Mouse (Mus musculus): ENCODE data around the gene Ctc1. TPM values are rescaled to one million over a fixed set of nuclear protein-coding genes. Genes with fewer than 3 reads are reported as not detected.

The Ctc1 gene
- polyA plus RNA-seq, 1 experiment from 2014 or later, result 67.0 TPM

DNA sequence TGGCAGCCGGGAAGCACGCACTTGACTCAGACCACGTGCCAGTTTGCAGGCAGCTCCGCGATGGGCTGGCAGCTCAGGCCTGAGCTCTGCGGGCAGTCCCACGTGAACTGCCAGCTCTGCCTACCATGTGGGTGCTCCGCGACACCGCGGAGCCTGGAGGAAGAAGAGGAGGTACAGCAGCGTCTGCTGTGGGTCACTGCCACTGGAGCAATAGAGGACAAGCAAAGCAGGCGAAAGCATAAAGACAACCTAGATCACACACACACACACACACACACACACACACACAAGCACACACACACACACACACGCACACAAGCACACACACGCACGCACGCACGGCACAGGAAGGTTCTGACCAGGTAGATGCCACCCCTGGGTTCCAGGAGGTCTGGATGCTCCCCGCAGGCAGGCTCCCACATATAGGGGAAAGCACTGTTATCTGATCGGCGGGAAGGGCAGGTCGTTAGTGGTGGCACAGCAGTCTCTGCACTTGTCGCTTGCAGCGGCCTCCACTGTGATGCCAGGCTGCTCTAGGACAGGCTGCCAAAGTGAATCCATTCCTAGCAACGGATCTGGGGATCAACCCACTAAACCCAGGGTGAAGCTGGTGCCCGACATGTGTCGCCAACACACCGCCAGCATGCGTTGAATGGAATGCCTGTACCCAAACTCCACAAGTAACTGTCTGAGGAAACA lies 50.6 kb downstream of the Ctc1 start:
- 4% methylated on average over 29 of the region's 29 CpGs for whole genome bisulfite sequencing
- peak overlapping the region; percentile 40 for H3K4me3 ChIP-seq
- ATAC-seq (replicated peaks), result no peak

GRCm38 (mm10) chr11:69066956-69067355 lies 51.2 kb downstream of the Ctc1 start:
- Histone ChIP-seq H3K4me3 (peak overlapping the region; percentile 40), H3K9ac (peak overlapping the region; percentile 38; the same call in 1 of the 2 replicates), H3K4me1 (peaks cover 44% of the 10 kb centered on the region), H3K27me3 (replicated peaks) (no peaks in the 10 kb centered on the region; the same call in 1 of the 2 replicates), H3K4me2 (peak overlapping the region; percentile 88), H3K9me3 (no peaks in the 10 kb centered on the region), H3K27ac (no peak overlapping the region), H3K36me3 (replicated peaks) (no peaks in the 10 kb centered on the region)
- WGBS, result 12% methylated on average over 8 of the region's 8 CpGs
- ATAC-seq (replicated peaks), result no peak

More for the DNA sequence above, 50.6 kb downstream of the Ctc1 start:
- Histone ChIP-seq H3K27me3 (replicated peaks) (no peaks in the 10 kb centered on the region; the same call in 1 of the 2 replicates), H3K27ac (no peak overlapping the region), H3K36me3 (replicated peaks) (no peaks in the 10 kb centered on the region), H3K4me2 (peak overlapping the region; percentile 88), H3K4me1 (peaks cover 43% of the 10 kb centered on the region), H3K9me3 (no peaks in the 10 kb centered on the region), H3K9ac (peak overlapping the region; percentile 38)

DNA sequence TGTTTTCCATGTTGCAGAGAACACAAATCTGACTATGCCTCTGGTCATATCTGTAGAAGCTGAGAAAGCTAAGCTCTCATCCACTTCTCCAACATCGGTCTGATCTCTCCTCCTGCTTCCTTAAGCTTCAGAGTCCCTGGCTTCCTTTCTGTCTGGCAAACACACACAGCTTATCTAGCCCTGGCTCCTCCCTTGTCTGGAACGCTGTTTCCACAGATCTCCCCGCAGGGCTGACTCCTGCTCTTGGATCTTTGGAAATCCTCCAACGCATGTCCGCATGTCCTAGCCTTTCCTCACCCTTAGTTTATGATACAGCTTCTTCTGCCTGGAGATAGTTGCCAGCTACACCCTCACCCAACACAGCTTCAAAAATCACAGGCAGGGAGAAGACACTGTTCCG lies 51.9 kb downstream of the Ctc1 start:
- Histone ChIP-seq H3K4me1 (peaks cover 48% of the 10 kb centered on the region), H3K9me3 (no peaks in the 10 kb centered on the region), H3K27ac (no peak overlapping the region), H3K36me3 (replicated peaks) (no peaks in the 10 kb centered on the region), H3K9ac (no peak overlapping the region), H3K4me2 (no peak overlapping the region), H3K4me3 (0 out of 2 replicates have a peak overlapping the region, but pooled peaks have one; percentile 5), H3K27me3 (replicated peaks) (no peaks in the 10 kb centered on the region; the same call in 1 of the 2 replicates)
- WGBS, result 50% methylated on average over 6 of the region's 6 CpGs
- ATAC-seq (replicated peaks), result no peak

- under 1% methylated on average over 13 of the region's 13 CpGs for WGBS
- Histone ChIP-seq H3K9me3 (no peaks in the 10 kb centered on the region), H3K27ac (peak overlapping the region; percentile 84), H3K4me1 (peaks cover 50% of the 10 kb centered on the region), H3K27me3 (replicated peaks) (no peaks in the 10 kb centered on the region; the same call in 1 of the 2 replicates), H3K36me3 (replicated peaks) (no peaks in the 10 kb centered on the region), H3K9ac (peak overlapping the region; percentile 70), H3K4me3 (peak overlapping the region; percentile 52), H3K4me2 (peak overlapping the region; percentile 81)
- ATAC-seq (replicated peaks), result no peak
Observed at GRCm38 (mm10) chr11:69070093-69070492, 54.4 kb downstream of the Ctc1 start.

- WGBS, result under 1% methylated on average over 47 of the region's 47 CpGs
- Histone ChIP-seq H3K4me3 (peak within 1 kb of the TSS; percentile 52), H3K36me3 (replicated peaks) (no peaks in the 10 kb centered on the region), H3K4me2 (peak within 1 kb of the TSS; percentile 81), H3K9me3 (no peaks in the 10 kb centered on the region), H3K9ac (peak within 1 kb of the TSS; percentile 70), H3K27me3 (replicated peaks) (no peaks in the 10 kb centered on the region; the same call in 1 of the 2 replicates), H3K4me1 (peaks cover 47% of the 10 kb centered on the region), H3K27ac (peak within 1 kb of the TSS; percentile 84)
- peak; percentile 89 for ATAC-seq (replicated peaks)
Observed at GRCm38 (mm10) chr11:69070590-69071222, 55.0 kb downstream of the Ctc1 start, which contains the start of gene Tmem107. TSS of gene Tmem107 (plus strand) at chr11:69070806.

GRCm38 (mm10) chr11:69071262-69071661 lies 55.6 kb downstream of the Ctc1 start:
- no peaks in the 10 kb centered on the region; the same call in 1 of the 2 replicates for H3K27me3 ChIP-seq (replicated peaks)
- H3K9ac ChIP-seq, result peak overlapping the region; percentile 70
- 19% methylated on average over 9 of the region's 9 CpGs for WGBS
- peaks cover 41% of the 10 kb centered on the region for H3K4me1 ChIP-seq
- peak overlapping the region; percentile 52 for H3K4me3 ChIP-seq
- peak overlapping the region; percentile 81 for H3K4me2 ChIP-seq
- H3K9me3 ChIP-seq, result no peaks in the 10 kb centered on the region
- no peak for ATAC-seq (replicated peaks)
- H3K27ac ChIP-seq, result peak overlapping the region; percentile 84
- H3K36me3 ChIP-seq (replicated peaks), result no peaks in the 10 kb centered on the region

DNA sequence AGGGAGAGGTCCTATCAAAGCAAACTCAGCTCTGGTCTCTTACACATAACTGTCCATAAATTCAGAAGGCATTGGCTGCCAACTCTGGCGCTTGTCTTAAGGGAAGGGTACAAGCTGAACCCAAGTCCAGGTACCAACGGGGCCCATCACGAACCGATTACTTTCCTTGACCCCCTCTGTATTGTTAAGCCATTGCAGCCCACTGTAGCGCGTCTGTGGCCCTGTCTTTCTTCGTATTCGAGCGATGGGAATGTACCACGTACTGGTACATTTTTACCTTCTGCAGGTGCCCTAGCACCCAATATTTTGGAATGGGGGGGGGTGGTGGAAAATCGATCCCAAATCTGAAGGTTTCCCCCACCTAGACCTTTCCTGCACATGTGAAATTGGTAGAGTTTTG lies 56.5 kb downstream of the Ctc1 start:
- Histone ChIP-seq H3K4me2 (peak overlapping the region; percentile 81), H3K4me1 (peaks cover 36% of the 10 kb centered on the region), H3K36me3 (replicated peaks) (no peaks in the 10 kb centered on the region), H3K4me3 (peak overlapping the region; percentile 38), H3K9me3 (no peaks in the 10 kb centered on the region), H3K27me3 (replicated peaks) (no peaks in the 10 kb centered on the region; the same call in 1 of the 2 replicates), H3K9ac (peak overlapping the region; percentile 64), H3K27ac (peak overlapping the region; percentile 95)
- ATAC-seq (replicated peaks), result no peak
- WGBS, result 87% methylated on average over 11 of the region's 11 CpGs

DNA sequence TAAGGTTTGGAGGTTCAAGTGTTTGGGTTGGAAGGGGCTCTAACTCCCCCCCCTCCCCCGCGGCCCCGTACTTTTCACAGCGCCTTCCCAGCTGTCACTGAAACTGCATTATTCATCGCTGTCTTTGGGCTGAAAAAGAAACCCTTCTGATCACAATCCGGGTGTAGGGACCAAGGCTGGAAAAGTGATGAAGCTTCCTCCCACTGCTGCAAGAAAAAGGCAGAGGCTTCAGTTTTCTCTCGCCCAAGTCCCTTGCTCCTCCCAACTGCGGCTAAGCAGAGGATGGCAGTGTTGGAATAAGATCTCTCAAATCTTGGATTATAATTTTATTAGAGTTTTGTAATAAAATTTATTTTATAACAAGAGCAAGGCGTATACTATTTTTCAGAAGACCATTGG lies 57.0 kb downstream of the Ctc1 start:
- H3K27ac ChIP-seq, result peak overlapping the region; percentile 95
- H3K9ac ChIP-seq, result peak overlapping the region; percentile 64
- WGBS, result 13% methylated on average over 9 of the region's 9 CpGs
- peak; percentile 5; the same call in 1 of the 2 replicates for ATAC-seq (replicated peaks)
- no peaks in the 10 kb centered on the region for H3K9me3 ChIP-seq
- H3K36me3 ChIP-seq (replicated peaks), result no peaks in the 10 kb centered on the region
- peak overlapping the region; percentile 38 for H3K4me3 ChIP-seq
- H3K4me2 ChIP-seq, result peak overlapping the region; percentile 81
- H3K27me3 ChIP-seq (replicated peaks), result no peaks in the 10 kb centered on the region; the same call in 1 of the 2 replicates
- H3K4me1 ChIP-seq, result peaks cover 36% of the 10 kb centered on the region

DNA sequence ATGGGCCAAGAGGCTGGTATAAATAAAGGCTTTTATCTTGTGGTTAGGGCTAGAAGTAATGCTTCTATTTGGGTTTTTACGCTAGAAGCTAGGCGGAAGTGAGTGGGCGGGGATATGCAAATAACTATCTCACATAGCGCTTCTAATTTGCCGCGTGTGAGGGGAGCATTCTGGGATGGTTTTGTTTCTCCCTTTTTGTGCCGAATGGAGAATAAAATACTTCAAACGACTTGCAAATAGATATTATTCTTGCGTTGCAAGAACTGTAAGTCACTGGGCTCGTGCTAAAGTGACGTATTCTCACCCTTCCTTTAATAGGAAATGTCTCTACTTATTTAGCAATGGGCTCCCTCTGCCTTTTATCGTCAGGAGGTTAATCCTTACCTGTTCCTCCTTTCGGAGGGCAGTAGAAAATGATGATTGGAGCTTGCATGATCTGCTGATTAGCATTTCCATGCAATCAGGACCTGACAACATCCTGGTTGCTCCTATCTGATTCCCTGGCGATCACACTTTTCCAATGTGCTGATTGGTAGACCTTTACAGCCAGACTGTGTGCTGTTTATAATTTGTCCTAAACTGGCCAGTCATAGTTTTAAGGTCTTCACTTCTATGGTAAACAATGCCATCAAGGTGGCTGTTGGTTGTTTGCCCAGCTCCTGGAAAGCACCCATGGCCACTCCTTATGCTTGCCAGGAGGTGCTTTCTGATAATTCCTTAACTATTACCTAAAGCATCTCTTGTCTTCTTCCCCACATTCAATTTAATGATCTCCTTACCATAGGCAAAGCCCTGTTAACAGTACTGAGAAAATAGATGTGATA lies 57.6 kb downstream of the Ctc1 start:
- under 1% methylated on average over 14 of the region's 14 CpGs for whole genome bisulfite sequencing
- Histone ChIP-seq H3K4me1 (peaks cover 36% of the 10 kb centered on the region), H3K27me3 (replicated peaks) (no peaks in the 10 kb centered on the region), H3K4me2 (peak overlapping the region; percentile 81), H3K9me3 (no peaks in the 10 kb centered on the region), H3K4me3 (peak overlapping the region; percentile 38), H3K36me3 (replicated peaks) (no peaks in the 10 kb centered on the region), H3K27ac (peak overlapping the region; percentile 95), H3K9ac (peak overlapping the region; percentile 64)
- ATAC-seq (replicated peaks), result peak; percentile 76

DNA sequence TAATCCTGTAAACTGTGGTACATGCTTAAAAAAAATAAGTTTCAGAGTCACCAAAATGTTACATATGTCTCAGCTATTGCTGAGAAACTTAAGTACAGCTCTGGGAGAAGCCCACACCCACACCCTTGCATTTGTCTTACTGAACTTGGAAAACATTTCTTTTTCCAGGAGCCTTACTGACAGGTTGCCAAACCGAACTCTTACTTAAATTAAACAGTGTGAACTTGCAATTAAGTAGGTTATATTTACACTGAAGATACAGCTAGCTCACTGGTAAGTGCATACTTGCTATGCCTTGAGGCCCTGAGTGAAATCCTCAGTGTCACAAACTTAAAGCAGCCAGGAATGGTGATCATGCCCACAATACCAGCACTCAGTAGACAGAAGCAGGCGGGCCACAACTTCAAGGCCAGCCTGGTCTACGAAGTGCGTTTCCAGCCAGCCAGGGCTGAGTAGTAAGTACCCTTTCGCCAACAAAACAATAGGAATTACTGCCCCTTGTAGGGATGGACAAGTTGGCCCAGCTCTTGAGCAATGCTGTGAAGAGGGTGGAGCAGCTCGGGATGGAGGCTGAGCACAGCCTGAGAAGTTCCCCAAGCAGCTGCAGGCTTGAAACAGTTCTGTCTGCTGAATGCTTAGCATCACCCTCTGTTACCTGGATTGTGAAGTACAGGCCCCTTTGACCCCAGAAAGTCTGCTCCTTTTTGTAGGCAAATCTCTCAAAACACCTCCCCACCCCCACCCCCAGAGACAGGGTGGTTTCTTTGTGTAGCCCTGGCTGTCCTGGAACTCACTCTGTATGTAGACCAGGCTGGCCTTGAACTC lies 58.5 kb downstream of the Ctc1 start:
- no peaks in the 10 kb centered on the region for H3K36me3 ChIP-seq (replicated peaks)
- no peak overlapping the region for H3K9ac ChIP-seq
- no peak overlapping the region for H3K4me2 ChIP-seq
- no peaks in the 10 kb centered on the region for H3K9me3 ChIP-seq
- H3K4me1 ChIP-seq, result peaks cover 36% of the 10 kb centered on the region
- 40% methylated on average over 6 of the region's 6 CpGs for WGBS
- no peak overlapping the region for H3K4me3 ChIP-seq
- H3K27ac ChIP-seq, result peak overlapping the region; percentile 95
- ATAC-seq (replicated peaks), result no peak
- H3K27me3 ChIP-seq (replicated peaks), result no peaks in the 10 kb centered on the region

- ATAC-seq (replicated peaks), result no peak
- Histone ChIP-seq H3K27me3 (replicated peaks) (no peaks in the 10 kb centered on the region), H3K4me2 (no peak overlapping the region), H3K9ac (no peak overlapping the region), H3K4me1 (peaks cover 35% of the 10 kb centered on the region), H3K27ac (peak overlapping the region; percentile 95), H3K4me3 (no peak overlapping the region), H3K36me3 (replicated peaks) (no peaks in the 10 kb centered on the region), H3K9me3 (no peaks in the 10 kb centered on the region)
- 42% methylated on average over 2 of the region's 2 CpGs for WGBS
Observed at GRCm38 (mm10) chr11:69074776-69075069, 59.0 kb downstream of the Ctc1 start.
